Mouse (Mus musculus) neural tube, embryonic 11.5 days (tissue): Measurements from ENCODE around the gene Rnf157. TPM values are rescaled to one million over a fixed set of nuclear protein-coding genes. Genes with fewer than 3 reads are reported as not detected.

ENCODE experiments used
- ATAC-seq: fragments of 200-750 bp; cut with Nextera tagmentation; 2 replicates; pipeline ENCODE4 v1.8.0; 2017; ENCODE audit warnings: moderate number of reproducible peaks, mild to moderate bottlenecking, moderate TSS enrichment, moderate library complexity; ENCODE audit not compliant: insufficient read depth, low FRiP score, low TSS enrichment
- DNase-seq: peaks from one replicate; pipeline ENCODE4 v3.0.0-alpha.2; 2015; ENCODE audit warnings: low spot score
- H3K27ac ChIP-seq: fragments of 300-500 bp; sonication (generic); 2 replicates; pipeline ENCODE4 v1.5.1; 2014; ENCODE audit warnings: low read depth, mild to moderate bottlenecking, low read length
- H3K27me3 ChIP-seq: fragments of 300-500 bp; sonication (generic); 2 replicates; pipeline ENCODE4 v1.6.1; 2014; ENCODE audit warnings: mild to moderate bottlenecking, low read length, mixed read lengths; ENCODE audit not compliant: control insufficient read depth, insufficient read depth
- H3K36me3 ChIP-seq: fragments of 300-500 bp; sonication (generic); 2 replicates; pipeline ENCODE4 v1.6.1; 2014; ENCODE audit warnings: mild to moderate bottlenecking, low read length, moderate library complexity, mixed read lengths; ENCODE audit not compliant: control insufficient read depth, insufficient read depth
- H3K4me1 ChIP-seq: fragments of 300-500 bp; sonication (generic); 2 replicates; pipeline ENCODE4 v1.6.1; 2014; ENCODE audit warnings: low read length, mixed read lengths; ENCODE audit not compliant: control insufficient read depth, insufficient read depth
- H3K4me2 ChIP-seq: fragments of 300-500 bp; sonication (generic); 2 replicates; pipeline ENCODE4 v1.6.1; 2014; ENCODE audit warnings: low read depth, mild to moderate bottlenecking, moderate library complexity
- H3K4me3 ChIP-seq: fragments of 300-500 bp; sonication (generic); 2 replicates; pipeline ENCODE4 v1.5.1; 2014; ENCODE audit warnings: low read depth, low read length
- H3K9ac ChIP-seq: fragments of 300-500 bp; sonication (generic); 2 replicates; pipeline ENCODE4 v1.6.1; 2014; ENCODE audit warnings: mild to moderate bottlenecking, low read length
- H3K9me3 ChIP-seq: fragments of 300-500 bp; sonication (generic); 2 replicates; pipeline ENCODE4 v1.6.1; 2016; ENCODE audit warnings: low read length; ENCODE audit not compliant: control insufficient read depth
- WGBS: fragments of 180-500 bp; shearing (Covaris S2); extraction: QIAGEN DNeasy Blood & Tissue Kit; methylation state at CpG from one replicate; pipeline ENCODE4 v1.1.7; 2014; 5-methylcytosine and 5-hydroxymethylcytosine counted together
- polyA plus RNA-seq: library from polyadenylated mRNA; unstranded; fragments of >200 nt; fragmentation: Nextera tagmentation; extraction: Ambion mirVana; gene quantifications from 2 replicates; pipeline ENCODE4 v1.2.1, GENCODE M21; 2014

Gene Rnf157
- polyA plus RNA-seq, 1 experiment from 2014 or later = 34.6 TPM

DNA sequence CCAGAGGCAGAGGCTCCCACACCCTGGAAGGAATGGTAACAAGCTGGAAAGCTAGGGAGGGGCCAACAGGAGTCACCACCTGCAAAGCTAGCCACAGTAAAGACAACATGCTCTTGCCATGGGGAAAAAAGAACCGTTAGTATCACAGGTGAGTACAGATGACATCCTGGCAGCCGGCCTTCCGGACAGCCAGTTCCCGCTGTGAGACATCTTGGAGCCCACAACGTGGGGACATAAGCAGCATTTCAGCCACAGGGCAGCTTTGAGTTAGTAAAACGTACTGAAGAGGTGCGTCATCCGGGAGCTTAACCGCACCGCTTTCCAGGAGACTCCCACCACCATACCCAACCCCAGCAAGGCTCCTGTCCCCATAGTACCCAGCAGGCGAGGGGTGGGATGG, 114.6 kb downstream of the Rnf157 start:
- Histone ChIP-seq H3K9me3 (no peaks in the 10 kb centered on the region), H3K4me2 (no peak overlapping the region), H3K4me1 (no peaks in the 10 kb centered on the region), H3K4me3 (no peak overlapping the region), H3K27me3 (no peaks in the 10 kb centered on the region), H3K36me3 (peaks cover 6% of the 10 kb centered on the region), H3K27ac (no peak overlapping the region), H3K9ac (no peak overlapping the region)
- WGBS = 90% methylated on average over 11 of the region's 11 CpGs
- DNase-seq (no peak), ATAC-seq (no peak)

DNA sequence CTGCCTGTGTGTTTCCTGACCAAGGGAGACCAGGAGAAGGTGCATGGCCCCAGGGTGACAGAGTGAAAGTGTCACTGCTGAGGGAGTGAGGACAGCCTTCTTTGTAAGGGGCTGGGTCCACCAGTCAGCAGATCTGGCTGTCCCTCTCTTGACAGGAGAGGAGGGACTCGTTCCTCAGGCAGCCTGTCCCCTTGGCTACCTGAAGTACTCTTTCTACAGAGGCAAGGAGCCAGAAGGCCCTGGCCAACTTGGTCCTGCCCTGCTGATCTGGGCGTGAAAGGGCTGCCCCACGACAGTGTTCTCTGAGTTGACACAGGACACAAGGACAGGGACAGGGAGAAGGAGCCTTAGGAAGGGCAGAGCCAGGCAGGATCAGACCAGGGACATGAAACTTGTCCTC, 115.8 kb downstream of the Rnf157 start:
- peaks cover 6% of the 10 kb centered on the region; the same call in 1 of the 2 replicates for H3K36me3 ChIP-seq
- DNase-seq = no peak
- no peak for ATAC-seq
- H3K9me3 ChIP-seq = no peaks in the 10 kb centered on the region
- H3K9ac ChIP-seq = no peak overlapping the region
- H3K4me3 ChIP-seq = no peak overlapping the region
- H3K4me2 ChIP-seq = no peak overlapping the region
- H3K27ac ChIP-seq = no peak overlapping the region
- 79% methylated on average over 3 of the region's 3 CpGs for WGBS
- no peaks in the 10 kb centered on the region for H3K27me3 ChIP-seq
- no peaks in the 10 kb centered on the region for H3K4me1 ChIP-seq

DNA sequence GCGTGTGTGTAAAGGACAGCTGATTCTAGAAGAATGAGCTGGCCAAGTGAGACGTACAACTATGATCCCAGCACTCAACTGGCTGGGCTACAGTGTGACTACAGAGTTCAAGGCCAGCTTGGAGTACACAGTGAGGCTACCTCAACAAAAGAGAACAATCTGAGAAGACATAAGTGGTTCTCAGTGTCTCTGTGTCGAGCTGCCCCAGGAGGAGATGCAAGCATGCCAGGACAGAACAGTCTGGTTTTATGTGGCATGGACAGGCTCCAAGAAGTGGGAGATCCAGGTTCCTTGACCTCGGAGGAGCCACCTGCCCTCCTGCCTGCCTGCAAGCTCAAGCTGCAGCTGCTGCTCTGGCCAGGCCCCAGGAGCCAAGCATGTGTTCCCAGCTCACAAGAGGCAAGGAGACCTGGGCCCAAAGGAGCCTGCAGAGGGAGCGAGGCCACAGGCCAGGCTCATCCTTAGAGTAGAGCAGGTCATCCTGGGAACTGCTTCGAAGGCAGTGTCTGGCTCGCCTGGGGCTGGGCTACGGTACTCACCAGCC, 116.6 kb downstream of the Rnf157 start:
- no peaks in the 10 kb centered on the region for H3K4me1 ChIP-seq
- no peak overlapping the region for H3K9ac ChIP-seq
- peaks cover 6% of the 10 kb centered on the region; the same call in 1 of the 2 replicates for H3K36me3 ChIP-seq
- H3K27me3 ChIP-seq = no peaks in the 10 kb centered on the region
- H3K9me3 ChIP-seq = no peaks in the 10 kb centered on the region
- ATAC-seq = no peak
- H3K27ac ChIP-seq = no peak overlapping the region
- H3K4me2 ChIP-seq = no peak overlapping the region
- DNase-seq = no peak
- WGBS = 89% methylated on average over 8 of the region's 8 CpGs
- H3K4me3 ChIP-seq = no peak overlapping the region

DNA sequence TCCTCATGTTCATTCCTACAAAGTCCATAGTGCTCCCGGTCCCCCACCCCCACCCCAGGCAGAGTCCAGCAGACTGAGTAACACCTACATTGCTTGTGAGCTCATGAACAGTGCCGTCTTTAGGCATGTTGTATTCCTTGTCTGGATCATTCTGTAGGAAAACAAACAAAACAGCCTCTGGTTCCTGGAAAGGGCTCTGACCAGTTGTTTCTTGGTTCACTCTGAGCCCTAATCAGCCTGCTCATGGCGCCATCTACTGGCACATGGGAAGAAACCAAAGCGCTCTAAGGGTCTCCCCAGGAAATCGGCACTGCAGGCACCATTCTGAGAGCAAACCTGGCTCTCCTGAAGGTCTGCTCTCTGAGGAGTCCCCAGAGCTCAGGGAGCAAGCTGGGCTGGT, 118.5 kb downstream of the Rnf157 start:
- Histone ChIP-seq H3K4me1 (no peaks in the 10 kb centered on the region), H3K9me3 (no peaks in the 10 kb centered on the region), H3K4me2 (no peak overlapping the region), H3K36me3 (0 out of 2 replicates have a peak, but pooled peaks cover 3% of the 10 kb centered on the region), H3K9ac (no peak overlapping the region), H3K27ac (no peak overlapping the region), H3K27me3 (no peaks in the 10 kb centered on the region), H3K4me3 (no peak overlapping the region)
- DNase-seq (peak; percentile 79), ATAC-seq (no peak)
- 37% methylated on average over 5 of the region's 5 CpGs for WGBS

DNA sequence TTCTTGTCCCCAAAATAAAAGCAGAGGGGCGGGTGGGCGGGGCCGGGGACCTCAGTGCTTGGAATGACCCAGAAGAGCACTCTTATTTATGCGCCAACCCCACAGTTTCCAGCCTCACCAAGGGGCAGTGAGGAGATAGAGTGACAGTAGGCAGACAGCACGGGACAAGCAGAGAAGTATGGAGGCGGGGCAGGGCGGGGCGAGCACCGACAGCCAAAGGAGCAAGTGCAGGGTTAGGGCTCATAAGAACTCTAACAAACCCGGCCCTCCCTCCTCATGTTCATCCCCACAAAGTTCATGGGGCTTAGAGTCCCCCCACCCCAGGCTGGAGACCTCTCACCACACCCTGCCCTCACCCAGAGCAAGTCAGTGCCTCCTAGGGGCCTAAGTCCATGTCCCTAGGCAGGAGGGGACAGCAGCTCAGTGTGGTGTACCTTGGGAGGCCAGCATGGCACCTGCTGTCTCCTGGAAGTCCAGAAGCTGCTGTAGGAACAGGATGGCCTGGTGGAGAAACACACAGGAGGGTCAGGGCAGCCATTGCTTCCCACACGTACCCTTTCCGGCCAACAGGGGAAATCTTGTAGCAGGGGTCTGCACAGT, 119.2 kb downstream of the Rnf157 start:
- no peak overlapping the region for H3K4me3 ChIP-seq
- no peak overlapping the region for H3K4me2 ChIP-seq
- ATAC-seq (no peak), DNase-seq (no peak)
- peaks cover 5% of the 10 kb centered on the region for H3K36me3 ChIP-seq
- no peaks in the 10 kb centered on the region for H3K9me3 ChIP-seq
- no peak overlapping the region for H3K9ac ChIP-seq
- WGBS = 84% methylated on average over 12 of the region's 12 CpGs
- H3K27me3 ChIP-seq = no peaks in the 10 kb centered on the region
- no peak overlapping the region for H3K27ac ChIP-seq
- no peaks in the 10 kb centered on the region for H3K4me1 ChIP-seq

DNA sequence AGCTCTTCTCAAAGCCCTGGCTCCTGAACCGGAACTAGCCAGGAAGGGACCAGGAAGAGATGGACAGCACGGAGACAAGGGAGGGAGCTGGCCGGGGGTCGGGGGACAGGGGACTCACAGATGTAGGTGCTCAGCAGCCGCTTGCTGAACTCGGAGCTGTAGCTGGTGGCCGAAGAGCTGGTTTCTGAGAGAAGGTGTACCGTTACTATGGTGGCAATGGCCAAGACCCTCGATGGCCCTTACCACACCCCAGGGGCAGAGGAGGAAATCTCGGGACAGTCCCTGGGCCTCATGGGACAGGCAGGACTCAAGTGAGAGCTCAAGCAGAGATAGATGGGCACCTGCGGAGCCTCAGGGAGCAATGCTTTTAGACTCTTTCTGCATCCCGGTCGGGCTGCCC, 120.4 kb downstream of the Rnf157 start:
- no peaks in the 10 kb centered on the region for H3K9me3 ChIP-seq
- no peaks in the 10 kb centered on the region for H3K27me3 ChIP-seq
- no peak overlapping the region for H3K4me3 ChIP-seq
- WGBS = 91% methylated on average over 13 of the region's 13 CpGs
- DNase-seq = no peak
- H3K4me1 ChIP-seq = no peaks in the 10 kb centered on the region
- H3K36me3 ChIP-seq = peaks cover 5% of the 10 kb centered on the region
- H3K9ac ChIP-seq = no peak overlapping the region
- H3K4me2 ChIP-seq = no peak overlapping the region
- H3K27ac ChIP-seq = no peak overlapping the region
- ATAC-seq = no peak

DNA sequence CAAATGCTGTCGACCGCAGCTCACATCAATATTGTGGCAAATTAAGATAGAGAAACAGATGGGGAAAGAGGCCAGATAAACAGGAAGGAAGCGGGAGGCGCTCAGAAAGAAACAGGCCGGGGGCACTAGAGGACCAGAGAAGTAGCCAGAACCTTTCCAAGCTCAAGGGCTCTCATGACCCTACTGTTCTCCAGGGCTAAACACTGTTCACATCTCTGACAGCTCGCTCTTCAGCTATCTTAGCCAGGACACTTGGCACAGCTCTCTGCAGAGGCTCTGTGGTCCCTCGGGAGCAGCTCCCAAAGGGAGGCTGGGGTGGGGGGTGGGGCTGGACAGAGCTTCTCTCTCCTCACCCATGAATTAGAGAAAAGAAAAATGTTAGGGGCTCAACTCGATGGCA, 122.3 kb downstream of the Rnf157 start:
- Histone ChIP-seq H3K36me3 (peaks cover 5% of the 10 kb centered on the region), H3K9ac (no peak overlapping the region), H3K4me1 (no peaks in the 10 kb centered on the region), H3K4me2 (no peak overlapping the region), H3K4me3 (no peak overlapping the region), H3K27ac (no peak overlapping the region), H3K9me3 (no peaks in the 10 kb centered on the region), H3K27me3 (no peaks in the 10 kb centered on the region)
- 86% methylated on average over 8 of the region's 8 CpGs for WGBS
- ATAC-seq = no peak
- no peak for DNase-seq

DNA sequence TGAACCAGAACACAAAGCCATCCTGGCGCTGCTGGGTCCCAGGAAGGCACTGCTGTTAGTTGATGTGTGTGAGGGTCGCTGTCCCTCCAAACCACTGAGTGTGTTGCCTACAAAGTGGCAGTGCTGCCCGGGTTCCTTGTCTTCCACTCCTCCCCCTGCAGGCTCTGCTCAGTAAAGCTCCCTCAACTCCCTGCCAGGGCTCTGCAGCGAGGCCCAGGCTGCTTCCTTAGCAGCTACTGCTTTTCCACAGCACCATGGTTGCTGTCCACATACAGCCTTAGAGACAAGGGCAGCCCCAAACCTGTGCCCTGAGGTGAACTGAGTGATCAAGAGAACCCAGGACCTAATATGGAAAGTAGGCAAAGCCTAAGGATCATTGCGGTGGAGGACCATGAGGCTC, 125.5 kb downstream of the Rnf157 start:
- Histone ChIP-seq H3K36me3 (peaks cover 5% of the 10 kb centered on the region), H3K27ac (no peak overlapping the region), H3K9ac (no peak overlapping the region), H3K4me3 (no peak overlapping the region), H3K9me3 (no peaks in the 10 kb centered on the region), H3K4me1 (no peaks in the 10 kb centered on the region), H3K27me3 (peaks cover 27% of the 10 kb centered on the region), H3K4me2 (no peak overlapping the region)
- whole genome bisulfite sequencing = 73% methylated on average over 5 of the region's 5 CpGs
- DNase-seq (no peak), ATAC-seq (no peak)
